Mouse (Mus musculus): ENCODE data around the gene Abhd2. TPM values are rescaled to one million over a fixed set of nuclear protein-coding genes. Genes with fewer than 3 reads are reported as not detected.
"Not testable (repeated sequence)": the region's sequence is repeated elsewhere in the genome, so short reads cannot be mapped to it uniquely, and the experiment has no call there.

Abhd2 gene
- polyA plus RNA-seq, 1 experiment from 2014 or later = 8.2 TPM

- Histone ChIP-seq H3K27ac (peak overlapping the region; percentile 39; the same call in 1 of the 2 replicates), H3K27me3 (no peaks in the 10 kb centered on the region), H3K4me1 (replicated peaks) (peaks cover 96% of the 10 kb centered on the region), H3K9ac (0 out of 2 replicates have a peak overlapping the region, but pooled peaks have one; percentile 15), H3K36me3 (peaks cover 24% of the 10 kb centered on the region), H3K4me3 (replicated peaks) (no peak overlapping the region), H3K4me2 (no peak overlapping the region), H3K9me3 (replicated peaks) (no peaks in the 10 kb centered on the region)
- DNase-seq = no peak
- 87% methylated on average over 13 of the region's 13 CpGs for whole genome bisulfite sequencing (ENCODE audit: insufficient replicate concordance)
- ATAC-seq (ENCODE audit: low read depth) = no peak
Observed at GRCm38 (mm10) chr7:79278432-79278831, 5.4 kb downstream of the Abhd2 start.

DNA sequence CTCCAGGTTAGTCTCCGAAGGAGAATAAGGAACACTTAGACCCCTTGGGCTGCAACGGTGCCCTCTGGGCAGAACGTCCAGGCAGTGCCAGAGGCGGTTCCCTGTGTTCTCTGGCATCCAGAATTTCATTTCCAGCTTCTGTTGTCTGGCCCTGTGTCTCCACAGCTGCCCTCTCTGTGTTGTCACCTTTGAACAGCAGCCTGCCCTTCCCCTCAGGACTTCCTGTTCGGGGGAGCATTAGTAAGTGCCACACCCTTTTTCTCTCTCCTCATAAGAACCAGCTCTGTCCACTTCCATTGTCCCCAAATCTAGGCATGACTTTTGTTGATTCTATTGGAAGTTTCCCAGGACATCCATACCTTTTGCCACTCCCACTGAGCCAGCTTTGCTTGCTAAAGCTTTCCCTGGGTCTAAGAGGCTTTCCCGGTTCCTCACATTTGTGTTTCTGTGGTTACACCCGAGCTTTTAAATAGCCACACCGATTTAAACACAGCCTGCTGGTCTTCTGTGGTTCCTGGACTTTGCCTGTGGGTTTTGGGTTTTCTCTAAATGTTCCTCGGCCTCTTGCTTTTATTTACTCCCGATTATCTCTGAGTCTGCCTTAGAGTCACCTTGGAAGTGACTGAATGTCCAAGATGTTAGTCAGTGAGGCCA, 6.5 kb downstream of the Abhd2 start:
- Histone ChIP-seq H3K4me2 (peak overlapping the region; percentile 42), H3K4me1 (replicated peaks) (peaks cover 98% of the 10 kb centered on the region), H3K36me3 (peaks cover 24% of the 10 kb centered on the region), H3K27ac (peak overlapping the region; percentile 58), H3K4me3 (replicated peaks) (no peak overlapping the region), H3K9ac (peak overlapping the region; percentile 63), H3K27me3 (no peaks in the 10 kb centered on the region), H3K9me3 (replicated peaks) (no peaks in the 10 kb centered on the region)
- DNase-seq = no peak
- 24% methylated on average over 10 of the region's 10 CpGs for WGBS (ENCODE audit: insufficient replicate concordance)
- no peak for ATAC-seq (ENCODE audit: low read depth)

DNA sequence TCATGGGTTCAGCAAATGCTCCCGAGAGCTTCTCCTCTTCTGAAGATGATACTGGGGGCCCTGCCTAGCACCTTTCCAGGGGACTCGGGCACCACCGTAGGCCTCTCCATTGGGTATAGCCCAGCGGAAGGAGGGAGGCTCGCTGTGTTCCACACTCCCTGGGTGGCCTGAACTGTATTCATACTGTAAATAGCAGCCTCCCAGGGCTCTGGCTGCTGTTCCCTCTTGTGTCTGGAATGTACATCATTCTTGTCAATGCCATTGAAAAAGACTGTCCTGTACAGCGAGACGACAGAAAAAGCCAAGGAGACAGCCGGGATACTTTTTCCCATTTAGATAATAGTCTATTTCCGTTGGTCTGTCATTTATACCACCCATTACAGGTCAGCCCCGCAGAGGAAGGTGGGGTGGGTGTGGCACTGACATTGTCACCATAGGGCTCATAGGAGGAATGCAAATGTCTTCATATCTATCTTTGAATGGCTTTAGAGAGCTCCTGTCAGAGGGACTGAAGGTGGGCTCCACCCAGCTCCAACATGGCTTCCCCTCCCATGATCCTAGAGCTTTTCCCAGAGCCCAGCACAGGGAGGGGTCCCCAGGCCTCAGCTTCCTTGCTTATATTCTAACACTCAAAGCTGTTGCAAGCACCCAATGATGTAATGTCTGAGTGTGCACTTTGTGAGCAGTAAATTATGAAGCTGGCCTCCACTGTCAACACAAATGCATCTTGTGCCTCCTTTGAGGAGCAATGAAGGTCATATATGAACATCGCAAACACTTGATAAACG, 10.1 kb downstream of the Abhd2 start:
- H3K27ac ChIP-seq = peak overlapping the region; percentile 82
- H3K4me1 ChIP-seq (replicated peaks) = peaks cover 98% of the 10 kb centered on the region
- peak; percentile 40 for DNase-seq
- H3K4me2 ChIP-seq = peak overlapping the region; percentile 59
- no peaks in the 10 kb centered on the region for H3K9me3 ChIP-seq (replicated peaks)
- peak; percentile 75 for ATAC-seq (ENCODE audit: low read depth)
- H3K27me3 ChIP-seq = no peaks in the 10 kb centered on the region
- H3K4me3 ChIP-seq (replicated peaks) = peak overlapping the region; percentile 17; the same call in 1 of the 2 replicates
- WGBS (ENCODE audit: insufficient replicate concordance) = 56% methylated on average over 12 of the region's 12 CpGs
- peaks cover 23% of the 10 kb centered on the region for H3K36me3 ChIP-seq
- peak overlapping the region; percentile 42 for H3K9ac ChIP-seq

DNA sequence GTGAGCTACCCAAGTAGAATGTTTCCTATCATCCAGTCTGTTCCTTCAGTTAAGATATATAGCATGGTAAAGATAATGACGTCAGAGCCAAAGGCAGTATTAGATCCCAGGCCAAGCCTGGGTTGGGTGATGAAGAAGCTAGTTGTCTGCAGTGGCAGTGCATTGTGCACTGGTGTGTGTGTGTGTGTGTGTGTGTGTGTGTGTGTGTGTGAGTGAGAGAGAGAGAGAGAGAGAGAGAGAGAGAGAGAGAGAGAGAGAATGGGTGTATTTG, 10.6 kb downstream of the Abhd2 start:
- DNase-seq; H3K27me3 ChIP-seq; H3K4me3 ChIP-seq (replicated peaks); H3K9me3 ChIP-seq (replicated peaks): not testable (repeated sequence)
- Histone ChIP-seq H3K36me3 (peaks cover 20% of the 10 kb centered on the region), H3K27ac (peak overlapping the region; percentile 82), H3K4me1 (replicated peaks) (peaks cover 98% of the 10 kb centered on the region), H3K9ac (peak overlapping the region; percentile 58; the same call in 1 of the 2 replicates), H3K4me2 (peak overlapping the region; percentile 59)
- 14% methylated on average over 1 of the region's 1 CpGs for WGBS (ENCODE audit: insufficient replicate concordance)
- peak; percentile 71 for ATAC-seq (ENCODE audit: low read depth)

DNA sequence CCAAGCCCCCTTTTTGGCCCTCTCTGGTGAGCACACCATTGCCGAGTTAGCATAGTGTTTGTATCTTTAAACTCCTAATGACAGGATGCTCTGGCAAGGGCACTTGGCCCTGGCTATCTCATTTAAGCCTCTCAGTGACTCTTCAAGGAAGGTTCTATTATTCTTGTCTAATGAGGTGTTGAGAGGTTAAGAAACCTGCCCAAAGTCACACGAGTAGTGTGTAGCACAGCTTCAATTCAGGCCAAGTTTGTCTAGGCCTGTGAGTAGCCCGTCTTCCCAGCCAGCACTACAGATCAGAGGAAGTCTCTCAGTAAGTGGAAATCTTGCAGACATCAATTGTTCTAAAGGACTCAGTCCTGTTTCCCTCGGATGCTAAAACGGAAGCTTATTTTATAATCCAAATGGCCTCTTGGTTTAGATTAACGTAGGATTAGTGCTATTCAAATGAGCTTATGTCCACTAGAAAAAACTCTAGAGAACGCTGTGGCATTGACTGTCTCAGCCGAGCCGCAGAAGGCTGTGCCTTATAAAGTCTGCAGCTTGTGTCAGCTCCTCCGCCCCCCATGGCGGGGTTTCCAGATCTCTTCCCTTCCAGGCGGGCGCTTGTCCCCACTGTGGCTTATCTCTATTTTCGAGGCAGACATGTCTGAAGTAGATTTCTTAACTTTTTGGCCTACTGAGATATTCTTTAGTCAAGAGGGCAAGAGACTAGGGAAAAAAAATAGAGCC, 11.3 kb downstream of the Abhd2 start:
- Histone ChIP-seq H3K9me3 (replicated peaks) (no peaks in the 10 kb centered on the region), H3K27ac (peak overlapping the region; percentile 82), H3K9ac (peak overlapping the region; percentile 58), H3K4me3 (replicated peaks) (peak overlapping the region; percentile 29), H3K4me2 (peak overlapping the region; percentile 59), H3K4me1 (replicated peaks) (peaks cover 95% of the 10 kb centered on the region), H3K27me3 (no peaks in the 10 kb centered on the region), H3K36me3 (peaks cover 15% of the 10 kb centered on the region)
- 29% methylated on average over 14 of the region's 14 CpGs for WGBS (ENCODE audit: insufficient replicate concordance)
- peak; percentile 69 for DNase-seq
- peak; percentile 77 for ATAC-seq (ENCODE audit: low read depth)

GRCm38 (mm10) chr7:79284889-79285280, 11.9 kb downstream of the Abhd2 start:
- Histone ChIP-seq H3K27ac (peak overlapping the region; percentile 82), H3K4me3 (replicated peaks) (peak overlapping the region; percentile 29)

GRCm38 (mm10) chr7:79285408-79285807, 12.4 kb downstream of the Abhd2 start:
- Histone ChIP-seq H3K27ac (peak overlapping the region; percentile 82), H3K4me1 (replicated peaks) (peaks cover 91% of the 10 kb centered on the region), H3K9me3 (replicated peaks) (no peaks in the 10 kb centered on the region), H3K36me3 (peaks cover 13% of the 10 kb centered on the region), H3K9ac (0 out of 2 replicates have a peak overlapping the region, but pooled peaks have one; percentile 7), H3K4me3 (replicated peaks) (no peak overlapping the region), H3K27me3 (no peaks in the 10 kb centered on the region), H3K4me2 (peak overlapping the region; percentile 59; the same call in 1 of the 2 replicates)
- DNase-seq = no peak
- WGBS (ENCODE audit: insufficient replicate concordance) = 85% methylated on average over 13 of the region's 13 CpGs
- no peak for ATAC-seq (ENCODE audit: low read depth)

More at GRCm38 (mm10) chr7:79284889-79285280, 11.9 kb downstream of the Abhd2 start:
- Histone ChIP-seq H3K36me3 (peaks cover 13% of the 10 kb centered on the region), H3K9me3 (replicated peaks) (no peaks in the 10 kb centered on the region), H3K9ac (peak overlapping the region; percentile 58), H3K4me2 (peak overlapping the region; percentile 59), H3K4me1 (replicated peaks) (peaks cover 94% of the 10 kb centered on the region), H3K27me3 (no peaks in the 10 kb centered on the region)
- DNase-seq (no peak), ATAC-seq (ENCODE audit: low read depth) (no peak)
- 58% methylated on average over 8 of the region's 8 CpGs for WGBS (ENCODE audit: insufficient replicate concordance)

GRCm38 (mm10) chr7:79287226-79287625, 14.2 kb downstream of the Abhd2 start:
- Histone ChIP-seq H3K27ac (no peak overlapping the region), H3K36me3 (peaks cover 13% of the 10 kb centered on the region), H3K4me1 (replicated peaks) (peaks cover 81% of the 10 kb centered on the region), H3K27me3 (no peaks in the 10 kb centered on the region), H3K9ac (peak overlapping the region; percentile 28), H3K9me3 (replicated peaks) (no peaks in the 10 kb centered on the region), H3K4me2 (no peak overlapping the region), H3K4me3 (replicated peaks) (no peak overlapping the region)
- DNase-seq (no peak), ATAC-seq (ENCODE audit: low read depth) (peak; percentile 49)
- WGBS (ENCODE audit: insufficient replicate concordance) = 60% methylated on average over 6 of the region's 6 CpGs

DNA sequence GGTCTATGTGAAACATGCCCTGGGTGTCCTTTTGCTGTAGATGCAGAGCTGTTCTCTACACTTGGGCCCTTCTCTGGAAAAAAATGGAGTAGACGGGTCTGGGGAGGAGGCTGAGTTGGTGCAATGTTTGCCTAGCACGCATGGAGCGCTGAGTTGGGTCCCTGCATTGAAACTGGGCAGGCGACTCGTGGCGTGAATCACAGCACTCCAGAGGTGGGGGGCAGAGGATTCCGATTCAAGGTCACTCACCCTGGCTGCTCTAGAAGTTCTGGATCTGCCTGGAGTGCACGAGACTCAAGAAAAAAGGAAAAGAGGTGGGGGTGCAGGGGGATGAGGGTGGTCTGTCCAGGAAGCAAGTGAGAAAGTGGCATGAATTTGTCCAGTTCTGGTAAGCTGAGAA, 14.9 kb downstream of the Abhd2 start:
- DNase-seq (no peak), ATAC-seq (ENCODE audit: low read depth) (no peak)
- Histone ChIP-seq H3K27ac (no peak overlapping the region), H3K4me1 (replicated peaks) (peaks cover 74% of the 10 kb centered on the region), H3K4me2 (no peak overlapping the region), H3K9ac (no peak overlapping the region), H3K4me3 (replicated peaks) (no peak overlapping the region), H3K9me3 (replicated peaks) (no peaks in the 10 kb centered on the region), H3K27me3 (no peaks in the 10 kb centered on the region), H3K36me3 (peaks cover 9% of the 10 kb centered on the region; the same call in 1 of the 2 replicates)
- 82% methylated on average over 8 of the region's 8 CpGs for WGBS (ENCODE audit: insufficient replicate concordance)

DNA sequence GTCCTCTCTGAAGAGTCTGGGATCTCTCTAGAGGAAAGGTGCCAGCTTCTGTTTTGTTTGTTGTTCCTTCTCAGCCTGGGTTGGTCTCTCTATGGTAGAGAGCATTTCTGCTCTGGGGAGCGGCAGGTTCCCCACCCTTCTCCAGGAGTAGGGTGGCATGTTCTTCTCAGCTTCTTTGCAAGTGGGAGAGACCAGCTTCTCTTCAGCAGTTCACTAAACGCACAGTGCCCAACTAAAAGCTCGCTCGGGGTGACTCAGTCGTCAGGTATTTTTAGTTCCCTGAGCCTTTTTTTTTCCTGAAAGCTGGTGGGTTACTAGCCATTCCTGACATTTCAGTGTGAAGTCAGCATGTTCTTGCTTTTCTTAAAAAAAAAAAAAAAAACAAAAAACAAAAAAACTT, 15.4 kb downstream of the Abhd2 start:
- DNase-seq (no peak), ATAC-seq (ENCODE audit: low read depth) (no peak)
- Histone ChIP-seq H3K27me3 (no peaks in the 10 kb centered on the region), H3K9me3 (replicated peaks) (no peaks in the 10 kb centered on the region), H3K9ac (no peak overlapping the region), H3K4me2 (no peak overlapping the region), H3K4me1 (replicated peaks) (peaks cover 70% of the 10 kb centered on the region), H3K27ac (no peak overlapping the region), H3K36me3 (peaks cover 9% of the 10 kb centered on the region; the same call in 1 of the 2 replicates), H3K4me3 (replicated peaks) (no peak overlapping the region)
- 84% methylated on average over 5 of the region's 5 CpGs for whole genome bisulfite sequencing (ENCODE audit: insufficient replicate concordance)

- Histone ChIP-seq H3K4me2 (no peak overlapping the region), H3K36me3 (peaks cover 43% of the 10 kb centered on the region), H3K27me3 (no peaks in the 10 kb centered on the region), H3K4me3 (replicated peaks) (no peak overlapping the region), H3K9ac (no peak overlapping the region), H3K9me3 (replicated peaks) (no peaks in the 10 kb centered on the region), H3K4me1 (replicated peaks) (peaks cover 31% of the 10 kb centered on the region), H3K27ac (no peak overlapping the region)
- no peak for ATAC-seq (ENCODE audit: low read depth)
- 85% methylated on average over 14 of the region's 14 CpGs for WGBS (ENCODE audit: insufficient replicate concordance)
- DNase-seq = no peak
Observed at GRCm38 (mm10) chr7:79293605-79294232, 20.7 kb downstream of the Abhd2 start.

Data from liver, embryonic 13.5 days (tissue).